Mouse (Mus musculus) forebrain, postnatal 0 days (tissue): ENCODE data around the gene Tenm3. TPM values are rescaled to one million over a fixed set of nuclear protein-coding genes. Genes with fewer than 3 reads are reported as not detected.

ENCODE experiments used
- ATAC-seq: fragments of 200-750 bp; cut with Nextera tagmentation; 2 replicates; pipeline ENCODE4 v1.8.0; 2017; ENCODE audit warnings: mild to moderate bottlenecking, moderate library complexity
- DNase-seq: peaks from one replicate; pipeline ENCODE4 v3.0.0-alpha.2; 2015
- H3K27ac ChIP-seq: fragments of 300-500 bp; sonication (generic); 2 replicates; pipeline ENCODE4 v1.5.1; 2014; ENCODE audit warnings: low read depth, mild to moderate bottlenecking, antibody characterized with exemption, low read length, moderate library complexity, mixed read lengths
- H3K27me3 ChIP-seq: fragments of 300-500 bp; sonication (generic); 2 replicates; pipeline ENCODE4 v1.6.1; 2014; ENCODE audit warnings: mild to moderate bottlenecking, low read length, mixed read lengths; ENCODE audit not compliant: insufficient read depth
- H3K36me3 ChIP-seq: fragments of 300-500 bp; sonication (generic); 2 replicates; pipeline ENCODE4 v1.6.1; 2014; ENCODE audit warnings: mild to moderate bottlenecking, moderate library complexity; ENCODE audit not compliant: insufficient read depth
- H3K4me1 ChIP-seq: fragments of 300-500 bp; sonication (generic); 2 replicates; pipeline ENCODE4 v1.6.1; 2014; ENCODE audit warnings: antibody characterized with exemption; ENCODE audit not compliant: insufficient read depth
- H3K4me2 ChIP-seq: fragments of 300-500 bp; sonication (generic); 2 replicates; pipeline ENCODE4 v1.6.1; 2014; ENCODE audit warnings: low read depth, mild to moderate bottlenecking, moderate library complexity
- H3K4me3 ChIP-seq: fragments of 300-500 bp; sonication (generic); 2 replicates; pipeline ENCODE4 v1.5.1; 2014; ENCODE audit warnings: low read depth, low read length, mixed read lengths
- H3K9ac ChIP-seq: fragments of 300-500 bp; sonication (generic); 2 replicates; pipeline ENCODE4 v1.6.1; 2014; ENCODE audit warnings: mild to moderate bottlenecking
- H3K9me3 ChIP-seq: fragments of 300-500 bp; sonication (generic); 2 replicates; pipeline ENCODE4 v1.6.1; 2016; ENCODE audit warnings: low read length
- CTCF ChIP-seq: sonication (generic); IDR thresholded peaks from 2 replicates; pipeline ENCODE4 v1.5.1; 2016; ENCODE audit warnings: antibody characterized with exemption, control low read depth, low read depth
- whole genome bisulfite sequencing: fragments of 180-500 bp; shearing (Covaris S2); extraction: QIAGEN DNeasy Blood & Tissue Kit; methylation state at CpG from one replicate; pipeline ENCODE4 v1.1.7; 2014; 5-methylcytosine and 5-hydroxymethylcytosine counted together
- polyA plus RNA-seq: library from polyadenylated mRNA; unstranded; fragments of >200 nt; fragmentation: Nextera tagmentation; extraction: Ambion mirVana; gene quantifications from 2 replicates; pipeline ENCODE4 v1.2.1, GENCODE M21; 2015
- total RNA-seq: library from RNA; depleted of rRNA; stranded (reverse); fragments of >200 nt; gene quantifications from 2 replicates; pipeline ENCODE4 v1.2.3, GENCODE M21; 2014

The Tenm3 gene
- total and polyA plus RNA-seq, 2 experiments from 2014 or later: 21.6 to 111 TPM

DNA sequence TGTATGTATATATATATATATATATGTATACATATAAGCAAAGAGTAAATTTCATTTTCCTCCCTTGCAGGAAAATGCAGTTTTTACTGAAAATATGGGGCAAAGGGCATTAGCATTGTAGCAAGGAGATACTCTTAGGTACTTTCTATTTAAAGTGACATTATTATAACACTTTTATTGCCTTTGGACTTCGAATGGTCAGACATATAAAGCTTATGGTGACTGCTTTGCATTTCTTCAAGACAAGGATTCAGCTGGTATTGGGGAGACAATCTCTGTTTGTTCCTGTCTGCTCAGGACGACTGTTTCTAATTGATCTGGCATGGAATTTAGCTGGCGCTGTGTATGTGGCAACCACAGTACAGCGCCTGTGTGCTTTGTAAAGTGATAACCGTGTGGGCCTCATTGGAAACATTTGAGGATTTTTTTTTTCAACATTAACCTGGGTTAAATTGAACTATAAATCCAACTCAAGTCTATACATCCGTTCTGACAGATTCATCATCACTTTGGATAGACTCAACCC is 5.4 kb upstream of the Tenm3 start:
- 49% methylated on average over 6 of the region's 6 CpGs for WGBS
- Histone ChIP-seq H3K4me1 (peaks cover 3% of the 10 kb centered on the region; the same call in 1 of the 2 replicates), H3K27me3 (peaks cover 19% of the 10 kb centered on the region), H3K9me3 (no peaks in the 10 kb centered on the region), H3K4me2 (no peak overlapping the region), H3K27ac (no peak overlapping the region), H3K4me3 (no peak overlapping the region), H3K36me3 (no peaks in the 10 kb centered on the region), H3K9ac (no peak overlapping the region)
- DNase-seq (no peak), ATAC-seq (no peak)
- TF ChIP-seq CTCF: no peak

DNA sequence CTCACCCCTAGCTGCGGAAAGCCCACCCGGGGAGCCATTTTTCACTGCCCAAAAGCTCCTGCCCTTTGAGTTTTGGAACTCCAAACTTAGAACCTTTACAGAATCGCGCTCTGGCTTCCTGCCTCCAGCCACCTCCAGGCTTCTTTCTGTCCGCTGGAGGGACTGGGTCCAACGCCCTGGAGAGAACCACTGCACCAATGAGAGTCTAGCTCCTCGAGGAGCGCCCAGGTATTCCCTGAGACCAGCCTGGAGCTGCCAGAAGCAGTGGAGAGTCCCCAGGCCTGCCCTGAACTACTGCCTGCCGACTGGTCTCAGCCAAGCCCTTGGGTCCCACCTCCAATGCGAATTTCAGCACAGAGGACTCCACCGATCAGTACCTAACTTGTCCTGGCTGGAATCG is 1.2 kb upstream of the Tenm3 start:
- H3K4me1 ChIP-seq: peaks cover 5% of the 10 kb centered on the region; the same call in 1 of the 2 replicates
- no peak for DNase-seq
- H3K4me2 ChIP-seq: peak overlapping the region; percentile 95
- H3K4me3 ChIP-seq: peak overlapping the region; percentile 84; the same call in 1 of the 2 replicates
- H3K9me3 ChIP-seq: no peaks in the 10 kb centered on the region
- no peak for TF ChIP-seq CTCF
- no peak overlapping the region for H3K27ac ChIP-seq
- no peaks in the 10 kb centered on the region for H3K36me3 ChIP-seq
- ATAC-seq: no peak
- WGBS: 11% methylated on average over 12 of the region's 12 CpGs
- peaks cover 20% of the 10 kb centered on the region for H3K27me3 ChIP-seq
- no peak overlapping the region for H3K9ac ChIP-seq

DNA sequence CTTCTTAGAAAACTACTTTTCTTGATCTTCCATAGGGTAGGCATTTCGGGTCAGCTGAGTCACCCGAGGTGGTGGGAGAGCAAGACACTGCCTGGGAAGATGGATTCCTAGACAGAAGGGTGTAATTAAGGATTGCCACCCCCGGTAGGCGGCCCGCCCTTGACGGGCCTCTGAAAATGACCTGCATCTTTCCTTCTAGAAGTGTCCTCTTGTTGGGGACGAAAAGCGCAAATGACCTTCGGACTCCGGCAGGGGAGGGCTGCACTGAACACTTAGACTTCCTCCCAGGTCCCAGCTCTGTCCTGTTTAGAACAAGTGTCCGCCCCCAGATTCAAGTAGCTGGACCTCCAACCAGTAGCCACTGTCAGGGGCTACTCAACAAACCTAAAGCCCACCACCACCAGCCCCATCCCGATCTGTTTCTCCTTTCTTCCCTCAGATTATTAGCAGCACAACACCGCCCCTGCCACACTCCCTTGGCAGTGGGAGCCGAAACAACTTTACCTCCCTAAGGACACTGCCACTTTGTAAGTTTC is 687 bp upstream of the Tenm3 start:
- no peaks in the 10 kb centered on the region for H3K9me3 ChIP-seq
- ATAC-seq (no peak), DNase-seq (no peak)
- no peak overlapping the region for H3K27ac ChIP-seq
- peak overlapping the region; percentile 95 for H3K4me2 ChIP-seq
- H3K4me1 ChIP-seq: peaks cover 5% of the 10 kb centered on the region; the same call in 1 of the 2 replicates
- no peaks in the 10 kb centered on the region for H3K36me3 ChIP-seq
- H3K4me3 ChIP-seq: peak overlapping the region; percentile 84
- H3K9ac ChIP-seq: 0 out of 2 replicates have a peak overlapping the region, but pooled peaks have one; percentile 60
- no peak for TF ChIP-seq CTCF
- peaks cover 20% of the 10 kb centered on the region for H3K27me3 ChIP-seq
- 3% methylated on average over 14 of the region's 14 CpGs for WGBS

DNA sequence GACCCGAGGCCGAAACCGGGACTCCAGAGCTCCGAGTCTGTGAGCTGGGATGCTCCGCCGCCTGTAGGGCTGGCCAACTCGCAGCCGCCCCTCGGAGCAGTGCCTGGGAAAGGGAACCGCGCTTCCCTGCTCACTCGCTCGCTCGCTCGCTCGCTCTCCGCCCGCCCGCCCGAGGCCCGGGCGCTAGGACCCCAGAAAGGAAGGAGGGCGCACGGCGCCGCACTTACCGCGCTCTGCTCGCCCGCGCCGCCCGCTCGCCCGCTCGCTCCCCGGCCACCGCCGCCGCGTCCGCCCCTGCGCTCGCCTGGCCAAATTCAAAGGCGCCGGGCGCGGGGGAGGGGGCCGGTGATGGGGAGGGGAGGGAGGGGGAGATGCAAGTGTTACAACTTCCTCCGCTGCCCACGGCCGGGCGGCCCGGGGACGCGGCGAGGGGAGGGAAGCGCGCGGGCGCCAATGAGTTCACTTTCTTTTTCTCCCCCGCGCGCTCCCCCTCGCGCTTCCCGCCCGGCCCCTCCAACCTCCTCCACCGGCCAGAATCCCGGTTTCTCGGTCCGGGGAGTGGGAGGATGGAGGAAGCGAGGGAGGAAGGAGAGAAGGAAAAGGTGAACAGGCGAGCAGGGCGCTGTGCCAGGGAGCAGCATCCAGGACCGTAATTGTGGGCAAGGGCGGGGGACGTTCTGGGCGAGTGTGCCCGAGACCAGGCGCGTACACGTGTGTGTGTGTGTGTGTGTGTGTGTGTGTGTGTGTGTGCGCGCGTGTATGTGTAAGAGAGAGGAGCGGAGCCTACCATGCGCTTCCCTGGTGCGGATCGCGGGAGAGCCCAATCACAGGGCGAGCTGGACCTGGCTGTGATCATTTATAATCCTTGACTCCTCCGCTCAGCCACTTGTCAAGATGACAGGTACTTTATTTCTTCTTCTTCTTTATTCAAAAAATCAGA is 490 bp downstream of the Tenm3 start:
- DNase-seq (peak; percentile 70), ATAC-seq (peak; percentile 89)
- no peaks in the 10 kb centered on the region for H3K36me3 ChIP-seq
- H3K4me1 ChIP-seq: peaks cover 5% of the 10 kb centered on the region; the same call in 1 of the 2 replicates
- WGBS: 3% methylated on average over 58 of the region's 93 CpGs
- peak overlapping the region; percentile 55; the same call in 1 of the 2 replicates for H3K27ac ChIP-seq
- no peak for TF ChIP-seq CTCF
- H3K9ac ChIP-seq: peak overlapping the region; percentile 60
- H3K27me3 ChIP-seq: peaks cover 20% of the 10 kb centered on the region
- no peaks in the 10 kb centered on the region for H3K9me3 ChIP-seq
- peak overlapping the region; percentile 95 for H3K4me2 ChIP-seq
- peak overlapping the region; percentile 84 for H3K4me3 ChIP-seq

DNA sequence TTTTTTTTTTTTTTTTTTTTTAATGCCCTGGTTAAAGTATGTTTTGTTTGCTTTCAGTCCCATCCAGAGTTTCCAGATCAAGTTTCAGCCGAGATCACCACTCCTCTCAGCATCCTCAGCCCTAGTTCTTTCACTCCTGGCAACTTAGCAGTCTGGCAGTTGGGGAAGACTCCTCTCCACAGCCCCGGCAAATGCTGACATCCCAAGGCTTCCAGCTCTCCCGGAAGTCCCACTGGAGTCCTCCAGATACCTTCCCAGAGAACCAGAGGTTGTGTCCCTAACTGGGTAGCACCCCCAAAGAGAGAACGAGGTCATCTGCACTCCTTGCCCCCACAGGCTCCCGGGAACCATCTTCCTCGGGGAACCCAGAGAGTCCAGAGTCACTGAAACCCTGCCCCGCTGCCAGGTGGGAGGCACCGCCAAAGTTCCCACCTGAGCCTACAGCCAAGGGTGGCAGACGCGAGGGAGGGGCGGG is 1.2 kb downstream of the Tenm3 start:
- Histone ChIP-seq H3K27ac (peak overlapping the region; percentile 55; the same call in 1 of the 2 replicates), H3K9ac (peak overlapping the region; percentile 60), H3K27me3 (peaks cover 20% of the 10 kb centered on the region), H3K36me3 (no peaks in the 10 kb centered on the region), H3K4me1 (peaks cover 5% of the 10 kb centered on the region; the same call in 1 of the 2 replicates), H3K4me2 (peak overlapping the region; percentile 95), H3K4me3 (peak overlapping the region; percentile 84), H3K9me3 (no peaks in the 10 kb centered on the region)
- ATAC-seq (no peak), DNase-seq (peak; percentile 39)
- no peak for TF ChIP-seq CTCF
- 2% methylated on average over 11 of the region's 11 CpGs for WGBS

DNA sequence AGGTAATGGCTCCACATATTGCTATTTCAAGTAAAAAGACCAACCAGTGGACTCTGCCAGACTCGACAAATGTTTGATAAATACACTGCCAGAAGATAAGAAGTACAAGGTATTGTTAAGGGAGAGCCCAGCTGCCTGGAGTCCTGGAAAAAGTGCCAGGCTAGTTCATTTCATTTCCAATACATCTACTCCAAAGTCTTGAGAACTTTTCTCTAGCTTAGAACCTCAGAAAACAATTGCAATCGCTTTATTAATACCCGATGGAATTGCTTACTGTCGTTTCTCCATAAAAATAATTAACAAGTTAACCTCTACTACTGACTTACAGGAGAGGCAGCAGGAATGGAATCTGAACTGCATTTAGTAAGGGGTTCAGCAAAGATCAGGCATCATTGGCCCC is 1.7 kb downstream of the Tenm3 start:
- H3K27me3 ChIP-seq: peaks cover 16% of the 10 kb centered on the region
- H3K9me3 ChIP-seq: no peaks in the 10 kb centered on the region
- peaks cover 5% of the 10 kb centered on the region; the same call in 1 of the 2 replicates for H3K4me1 ChIP-seq
- H3K4me2 ChIP-seq: peak overlapping the region; percentile 95
- no peak for TF ChIP-seq CTCF
- H3K9ac ChIP-seq: no peak overlapping the region
- no peak overlapping the region for H3K27ac ChIP-seq
- H3K36me3 ChIP-seq: no peaks in the 10 kb centered on the region
- ATAC-seq (no peak), DNase-seq (no peak)
- 8% methylated on average over 4 of the region's 4 CpGs for WGBS
- peak overlapping the region; percentile 84 for H3K4me3 ChIP-seq
